Mouse (Mus musculus) E14TG2a.4 (cell line): Measurements from ENCODE around the gene Lypd1.

Experiments
- H3K27me3 ChIP-seq: 2 replicates; pipeline ENCODE4 v1.6.1; 2014; ENCODE audit warnings: low read length, control low read depth; ENCODE audit not compliant: insufficient read depth
- H3K36me3 ChIP-seq: 2 replicates; pipeline ENCODE4 v1.6.1; 2014; ENCODE audit warnings: low read length, control low read depth; ENCODE audit not compliant: insufficient read depth
- H3K4me1 ChIP-seq: replicated peaks from 2 replicates; pipeline ENCODE4 v1.6.1; 2014; ENCODE audit warnings: low read depth, low read length, control low read depth
- H3K4me3 ChIP-seq: replicated peaks from 2 replicates; pipeline ENCODE4 v1.5.1; 2014; ENCODE audit warnings: mild to moderate bottlenecking, low read length
- H3K9me3 ChIP-seq: 2 replicates; pipeline ENCODE4 v1.6.1; 2014; ENCODE audit warnings: low read length, control low read depth
- CTCF ChIP-seq: conservative IDR thresholded peaks from 2 replicates; pipeline ENCODE4 v1.5.1; 2014; ENCODE audit warnings: low read length
- NANOG ChIP-seq: IDR thresholded peaks from 2 replicates; pipeline ENCODE4 v1.6.1; 2014; ENCODE audit warnings: borderline replicate concordance, low read length, mixed read lengths
- POU5F1 ChIP-seq: IDR thresholded peaks from 2 replicates; pipeline ENCODE4 v1.6.1; 2014; ENCODE audit warnings: low read length, borderline replicate concordance

Lypd1 gene

GRCm38 (mm10) chr1:125839746-125840392, 73.0 kb downstream of the Lypd1 start:
- no peak overlapping the region for H3K4me3 ChIP-seq
- TF ChIP-seq POU5F1 = no peak
- TF ChIP-seq NANOG = no peak
- TF ChIP-seq CTCF = no peak
- 0 out of 2 replicates have a peak, but pooled peaks cover 3% of the 10 kb centered on the region for H3K27me3 ChIP-seq
- no peaks in the 10 kb centered on the region for H3K36me3 ChIP-seq
- H3K4me1 ChIP-seq = no peaks in the 10 kb centered on the region
- no peaks in the 10 kb centered on the region for H3K9me3 ChIP-seq

DNA sequence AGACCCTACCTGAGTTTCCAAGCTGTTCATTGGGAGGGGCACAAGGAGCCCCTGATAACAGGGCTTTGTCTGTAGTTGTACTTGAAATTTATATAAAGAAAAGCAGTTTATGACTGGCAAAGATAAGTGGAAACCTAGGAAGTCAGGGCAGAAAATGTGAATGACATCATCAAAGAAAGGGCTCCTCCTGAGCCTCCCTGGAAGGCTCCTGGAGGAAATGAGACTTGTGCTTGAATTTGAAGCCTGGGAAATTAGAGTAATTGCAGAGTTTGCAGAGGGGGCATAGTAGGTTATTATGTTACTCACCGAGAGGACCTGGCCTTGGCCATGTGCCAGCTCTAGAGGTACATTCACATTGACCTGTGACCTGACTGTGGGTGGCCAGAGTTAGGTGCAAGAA, 75.4 kb downstream of the Lypd1 start:
- H3K4me3 ChIP-seq = no peak overlapping the region
- TF ChIP-seq NANOG = no peak
- TF ChIP-seq CTCF = no peak
- TF ChIP-seq POU5F1 = no peak
- H3K36me3 ChIP-seq = no peaks in the 10 kb centered on the region
- no peaks in the 10 kb centered on the region for H3K9me3 ChIP-seq
- no peaks in the 10 kb centered on the region for H3K4me1 ChIP-seq
- 0 out of 2 replicates have a peak, but pooled peaks cover 3% of the 10 kb centered on the region for H3K27me3 ChIP-seq

- Histone ChIP-seq H3K9me3 (no peaks in the 10 kb centered on the region), H3K4me1 (no peaks in the 10 kb centered on the region), H3K27me3 (no peaks in the 10 kb centered on the region), H3K36me3 (no peaks in the 10 kb centered on the region), H3K4me3 (no peak overlapping the region)
- TF ChIP-seq NANOG = no peak
Measured at GRCm38 (mm10) chr1:125823611-125824010, 89.3 kb downstream of the Lypd1 start.

- H3K9me3 ChIP-seq = no peaks in the 10 kb centered on the region
- TF ChIP-seq POU5F1 (no peak), NANOG (no peak), CTCF (no peak)
- no peaks in the 10 kb centered on the region for H3K36me3 ChIP-seq
- no peak overlapping the region for H3K4me3 ChIP-seq
- H3K4me1 ChIP-seq = no peaks in the 10 kb centered on the region
- no peaks in the 10 kb centered on the region for H3K27me3 ChIP-seq
Measured at GRCm38 (mm10) chr1:125821101-125821500, 91.8 kb downstream of the Lypd1 start.
